Mouse (Mus musculus) cortical plate, adult 2 months (tissue): ENCODE results near the gene Smim6.

ENCODE experiments used
- CTCF ChIP-seq: fragments of 200-500 bp; IDR thresholded peaks from 2 replicates; pipeline ENCODE4 v1.5.1; 2011; ENCODE audit warnings: mild to moderate bottlenecking, control low read depth, low read length; ENCODE audit not compliant: insufficient read depth; ENCODE audit errors: extremely low read depth
- POLR2A ChIP-seq: fragments of 200-500 bp; IDR thresholded peaks from 2 replicates; pipeline ENCODE4 v1.6.1; 2011; ENCODE audit warnings: mild to moderate bottlenecking, low read length, control low read depth; ENCODE audit not compliant: insufficient read depth; ENCODE audit errors: extremely low read depth

DNA sequence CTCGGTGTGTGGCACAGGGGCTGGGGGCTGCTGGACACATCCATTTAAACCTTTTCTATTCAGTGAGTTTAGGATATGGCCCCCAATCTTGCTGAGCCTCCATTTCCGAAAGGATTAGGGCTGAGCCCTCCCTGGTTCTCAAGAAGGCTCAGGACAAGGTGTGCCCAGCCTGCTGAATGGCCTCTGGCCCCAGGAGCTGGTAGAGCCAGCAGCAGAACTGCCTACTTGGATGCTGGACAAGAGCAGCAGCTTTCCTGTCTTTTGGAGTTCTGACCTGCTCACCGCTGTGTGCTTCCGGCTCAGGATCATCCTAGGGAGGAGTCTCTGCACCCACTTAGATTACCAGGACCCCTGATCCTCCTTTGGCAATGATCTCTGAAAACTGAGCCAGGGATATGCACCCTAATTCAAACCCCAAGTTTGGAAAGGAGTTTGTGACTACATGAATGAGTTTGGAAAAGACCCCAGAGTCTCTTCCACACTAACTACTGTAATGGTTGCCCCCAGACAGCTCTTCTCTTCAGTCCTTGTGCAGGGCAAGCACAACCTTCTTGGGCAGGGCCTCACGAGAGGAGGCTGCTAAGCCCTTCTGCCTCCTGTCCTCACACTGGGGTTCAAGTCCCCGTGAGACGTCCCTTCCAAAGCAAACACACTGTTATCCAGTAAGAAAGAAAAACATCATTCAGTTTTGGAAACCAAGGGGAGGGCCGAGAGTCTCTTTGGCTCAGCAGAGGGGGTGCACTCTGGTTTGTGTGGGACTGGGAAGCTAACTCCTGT lies 11.1 kb upstream of the Smim6 start:
- no peak for TF ChIP-seq CTCF
- TF ChIP-seq POLR2A: no peak
